Mouse (Mus musculus) hindbrain, embryonic 11.5 days (tissue): Measurements from ENCODE around the gene Ppp1r17. TPM values are rescaled to one million over a fixed set of nuclear protein-coding genes. Genes with fewer than 3 reads are reported as not detected.

Experiments
- ATAC-seq: fragments of 200-750 bp; cut with Nextera tagmentation; 2 replicates; pipeline ENCODE4 v1.8.0; 2017; ENCODE audit warnings: mild to moderate bottlenecking, moderate TSS enrichment, moderate library complexity; ENCODE audit not compliant: low FRiP score
- DNase-seq: peaks from one replicate; pipeline ENCODE4 v3.0.0-alpha.2; 2015; ENCODE audit warnings: low spot score
- H3K27ac ChIP-seq: fragments of 300-500 bp; sonication (generic); 2 replicates; pipeline ENCODE4 v1.5.1; 2014; ENCODE audit warnings: mild to moderate bottlenecking, low read depth, low read length
- H3K27me3 ChIP-seq: fragments of 300-500 bp; sonication (generic); 2 replicates; pipeline ENCODE4 v1.6.1; 2014; ENCODE audit warnings: mild to moderate bottlenecking, low read length, moderate library complexity, mixed read lengths; ENCODE audit not compliant: control insufficient read depth, insufficient read depth
- H3K36me3 ChIP-seq: fragments of 300-500 bp; sonication (generic); 2 replicates; pipeline ENCODE4 v1.6.1; 2014; ENCODE audit warnings: mild to moderate bottlenecking, low read length, moderate library complexity, mixed read lengths; ENCODE audit not compliant: control insufficient read depth, insufficient read depth
- H3K4me1 ChIP-seq: fragments of 300-500 bp; sonication (generic); replicated peaks from 2 replicates; pipeline ENCODE4 v1.6.1; 2014; ENCODE audit warnings: low read length, mixed read lengths; ENCODE audit not compliant: control insufficient read depth, insufficient read depth
- H3K4me2 ChIP-seq: fragments of 300-500 bp; sonication (generic); replicated peaks from 2 replicates; pipeline ENCODE4 v1.6.1; 2014; ENCODE audit warnings: mild to moderate bottlenecking, low read depth, low read length
- H3K4me3 ChIP-seq: fragments of 300-500 bp; sonication (generic); 2 replicates; pipeline ENCODE4 v1.5.1; 2014; ENCODE audit warnings: low read depth, low read length
- H3K9ac ChIP-seq: fragments of 300-500 bp; sonication (generic); 2 replicates; pipeline ENCODE4 v1.6.1; 2014; ENCODE audit warnings: low read depth, low read length
- H3K9me3 ChIP-seq: fragments of 300-500 bp; sonication (generic); 2 replicates; pipeline ENCODE4 v1.6.1; 2016; ENCODE audit warnings: low read length; ENCODE audit not compliant: control insufficient read depth
- WGBS: fragments of 180-500 bp; shearing (Covaris S2); extraction: QIAGEN DNeasy Blood & Tissue Kit; methylation state at CpG from one replicate; pipeline ENCODE4 v1.1.7; 2014; 5-methylcytosine and 5-hydroxymethylcytosine counted together
- polyA plus RNA-seq: library from polyadenylated mRNA; unstranded; fragments of >200 nt; fragmentation: Nextera tagmentation; extraction: Ambion mirVana; gene quantifications from 2 replicates; pipeline ENCODE4 v1.2.1, GENCODE M21; 2014

Gene Ppp1r17
- polyA plus RNA-seq, 1 experiment from 2014 or later, result 26.5 TPM

GRCm38 (mm10) chr6:56066632-56067282, 49.5 kb downstream of the Ppp1r17 start:
- H3K9me3 ChIP-seq, result no peaks in the 10 kb centered on the region
- 45% methylated on average over 5 of the region's 5 CpGs for WGBS

GRCm38 (mm10) chr6:56068516-56068915, 51.2 kb downstream of the Ppp1r17 start:
- no peak for DNase-seq
- no peak for ATAC-seq
- H3K4me3 ChIP-seq, result no peak overlapping the region
- no peak overlapping the region for H3K4me2 ChIP-seq
- H3K4me1 ChIP-seq, result no peaks in the 10 kb centered on the region
- no peak overlapping the region for H3K9ac ChIP-seq
- no peaks in the 10 kb centered on the region for H3K9me3 ChIP-seq
- H3K27me3 ChIP-seq, result no peaks in the 10 kb centered on the region
- no peaks in the 10 kb centered on the region for H3K36me3 ChIP-seq
- no peak overlapping the region for H3K27ac ChIP-seq

More at GRCm38 (mm10) chr6:56066632-56067282, 49.5 kb downstream of the Ppp1r17 start:
- no peaks in the 10 kb centered on the region for H3K4me1 ChIP-seq
- H3K4me2 ChIP-seq, result no peak overlapping the region
- H3K27ac ChIP-seq, result no peak overlapping the region
- DNase-seq (peak; percentile 70), ATAC-seq (peak; percentile 75)
- H3K4me3 ChIP-seq, result no peak overlapping the region
- no peak overlapping the region for H3K9ac ChIP-seq
- no peaks in the 10 kb centered on the region for H3K27me3 ChIP-seq
- no peaks in the 10 kb centered on the region for H3K36me3 ChIP-seq

- no peak overlapping the region for H3K4me3 ChIP-seq
- DNase-seq, result peak; percentile 19
- WGBS, result 30% methylated on average over 4 of the region's 4 CpGs
- no peaks in the 10 kb centered on the region for H3K27me3 ChIP-seq
- H3K36me3 ChIP-seq, result no peaks in the 10 kb centered on the region
- H3K27ac ChIP-seq, result no peak overlapping the region
- no peak overlapping the region for H3K4me2 ChIP-seq
- H3K9ac ChIP-seq, result no peak overlapping the region
- no peaks in the 10 kb centered on the region for H3K9me3 ChIP-seq
- ATAC-seq, result peak; percentile 53; the same call in 1 of the 2 replicates
- no peaks in the 10 kb centered on the region for H3K4me1 ChIP-seq
Observed at GRCm38 (mm10) chr6:56076378-56076805, 59.1 kb downstream of the Ppp1r17 start.

Other genes starting within 250 kb of the Ppp1r17 start
- 0.06 and 0.13 TPM in 2 replicates for gene Itprid1, start 180.6 kb upstream of the Ppp1r17 start, polyA plus RNA-seq